Mouse (Mus musculus) left cerebral cortex, postnatal 36 days (tissue): ENCODE data around the gene Olfr934. TPM values are rescaled to one million over a fixed set of nuclear protein-coding genes. Genes with fewer than 3 reads are reported as not detected.

Source experiments
- DNase-seq, 2 experiments: peaks; one replicate each; pipeline ENCODE4 v3.0.0; 2021 to 2022; ENCODE audit warnings: low spot score in 2 of 2, mixed read lengths in 1 of 2
- intact Hi-C: fragments of 180-260 bp; cut with DNase I; formaldehyde crosslinking; loops from one replicate; pipeline ENCODE4 v1.15.1; 2025
- total RNA-seq, 2 experiments: library from RNA; stranded (reverse); gene quantifications; 2 replicates each; pipeline ENCODE4 v1.2.3; 2021

Olfr934 gene
- not detected for total RNA-seq

DNA sequence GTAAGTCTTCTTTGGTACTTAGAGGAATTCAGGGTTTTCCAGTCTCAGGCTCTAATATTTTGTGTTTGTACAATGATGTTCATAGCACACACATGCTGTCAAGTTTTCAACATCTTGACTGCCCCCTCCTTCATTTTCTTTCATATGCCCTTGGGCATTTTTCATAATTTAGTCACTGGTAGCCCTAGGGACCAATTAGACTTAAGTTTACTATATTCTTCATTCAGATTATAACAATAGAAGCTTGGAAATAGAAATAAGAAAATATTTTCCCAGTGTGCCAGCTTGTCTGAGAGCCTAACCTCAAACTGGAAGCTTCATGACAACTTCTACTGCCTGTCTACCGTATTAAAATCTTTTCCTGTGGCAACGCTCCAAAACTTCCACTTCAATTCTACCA, at the start of gene Olfr934:
Gene Olfr934, minus strand, starts transcription at position 101 of the 400 bp plus-strand sequence.
- DNase-seq, result no peak
- intact Hi-C loops, result no loop called here

DNA sequence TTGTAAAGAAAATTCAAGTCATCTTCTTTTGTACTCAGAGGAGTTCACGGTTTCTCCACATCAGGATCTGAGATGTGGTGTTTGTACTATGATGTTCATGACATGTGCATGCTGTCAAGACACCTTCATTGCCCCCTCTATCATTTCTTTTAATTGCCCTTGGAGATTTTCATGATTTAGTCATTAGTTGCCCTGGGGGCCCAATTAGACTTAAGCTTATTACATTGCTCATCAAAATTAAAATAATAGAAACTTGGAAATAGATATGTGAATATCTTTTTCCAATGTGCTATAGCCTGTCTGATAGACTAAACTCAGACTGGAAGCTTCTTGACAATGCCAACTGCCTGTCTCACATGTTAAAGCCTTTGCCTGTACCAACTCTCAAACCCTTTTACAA, 35.2 kb upstream of the Olfr934 start, which contains the start of gene Olfr146:
Gene Olfr146, minus strand, starts transcription at position 101 of the 400 bp plus-strand sequence.
- DNase-seq, result no peak
- intact Hi-C loops, result no loop called here

GRCm38 (mm10) chr9:38999583-38999982, 11.5 kb upstream of the Olfr934 start, which contains the start of gene Olfr935:
Gene Olfr935, minus strand, starts transcription at chr9:38999683.
- DNase-seq, result no peak
- intact Hi-C loops, result no loop called here

DNA sequence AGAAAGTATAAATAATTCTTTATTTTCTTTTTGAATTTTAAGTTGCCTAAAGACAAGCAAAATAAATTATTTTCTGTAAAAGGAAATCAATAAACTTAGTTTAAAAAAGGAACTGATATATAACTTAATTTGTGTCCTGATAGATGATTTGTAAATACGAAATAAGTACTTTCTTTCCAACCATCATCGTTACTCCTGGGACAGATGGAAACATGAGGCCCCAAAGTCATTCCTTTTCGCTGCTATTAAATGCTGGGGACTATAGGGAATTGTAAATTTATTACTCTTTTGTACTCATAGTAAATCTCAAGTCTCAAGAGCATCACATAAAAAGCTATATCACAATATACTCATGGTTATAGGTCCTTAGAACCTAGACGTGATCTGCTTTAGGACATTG, 16.1 kb downstream of the Olfr934 start, which contains the start of gene Olfr933:
Gene Olfr933, plus strand, starts transcription at position 301 of the 400 bp plus-strand sequence.
- intact Hi-C loops, result no loop called here
- DNase-seq, result no peak

DNA sequence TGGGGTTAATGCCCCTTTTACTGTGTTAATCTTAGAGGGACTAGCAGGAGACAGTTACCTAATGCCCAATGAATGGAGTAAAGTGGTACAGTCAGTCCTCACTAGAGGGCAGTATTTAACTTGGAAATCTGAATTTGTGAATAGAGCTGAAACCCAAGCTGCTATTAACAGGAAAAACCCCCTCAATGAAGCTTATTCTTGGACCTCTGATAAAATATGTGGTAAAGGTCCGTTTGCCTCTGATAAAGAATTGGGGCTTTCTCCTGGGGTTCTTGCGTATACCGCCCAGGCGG, 34.0 kb downstream of the Olfr934 start:
- no peak for DNase-seq
- intact Hi-C loops, result no loop called here

- DNase-seq, result peak; percentile 23 to 27
Measured at GRCm38 (mm10) chr9:38953401-38954123, 34.6 kb downstream of the Olfr934 start.

More at GRCm38 (mm10) chr9:38953401-38954123, 34.6 kb downstream of the Olfr934 start:
- intact Hi-C loops, result no loop called here

Other genes with a start within 250 kb of the Olfr934 start
- gene Olfr920, start 236.0 kb downstream of the Olfr934 start, total RNA-seq, result under 1 TPM in 1 of 2 experiments, not detected in 1; 0.11 TPM
- not detected for gene Olfr921, start 215.2 kb downstream of the Olfr934 start, total RNA-seq
- not detected for gene Olfr922, start 173.7 kb downstream of the Olfr934 start, total RNA-seq
- not detected for gene Olfr923, start 161.8 kb downstream of the Olfr934 start, total RNA-seq
- gene Olfr924, start 143.9 kb downstream of the Olfr934 start, total RNA-seq, result not detected
- not detected for gene Olfr26, start 133.3 kb downstream of the Olfr934 start, total RNA-seq
- gene Olfr926, start 111.2 kb downstream of the Olfr934 start, total RNA-seq, result not detected
- not detected for gene Olfr930, start 58.5 kb downstream of the Olfr934 start, total RNA-seq
- not detected for gene Olfr933, start 16.0 kb downstream of the Olfr934 start, total RNA-seq
- gene Olfr935, start 11.4 kb upstream of the Olfr934 start, total RNA-seq, result not detected
- not detected for gene Olfr146, start 35.1 kb upstream of the Olfr934 start, total RNA-seq
- not detected for gene Olfr937, start 76.6 kb upstream of the Olfr934 start, total RNA-seq
- not detected for gene Olfr938, start 90.6 kb upstream of the Olfr934 start, total RNA-seq
- gene Olfr27, start 139.8 kb upstream of the Olfr934 start, total RNA-seq, result not detected
- gene Olfr943, start 178.0 kb upstream of the Olfr934 start, total RNA-seq, result not detected
- gene Olfr944, start 213.6 kb upstream of the Olfr934 start, total RNA-seq, result not detected